In the genomic region with DNA sequence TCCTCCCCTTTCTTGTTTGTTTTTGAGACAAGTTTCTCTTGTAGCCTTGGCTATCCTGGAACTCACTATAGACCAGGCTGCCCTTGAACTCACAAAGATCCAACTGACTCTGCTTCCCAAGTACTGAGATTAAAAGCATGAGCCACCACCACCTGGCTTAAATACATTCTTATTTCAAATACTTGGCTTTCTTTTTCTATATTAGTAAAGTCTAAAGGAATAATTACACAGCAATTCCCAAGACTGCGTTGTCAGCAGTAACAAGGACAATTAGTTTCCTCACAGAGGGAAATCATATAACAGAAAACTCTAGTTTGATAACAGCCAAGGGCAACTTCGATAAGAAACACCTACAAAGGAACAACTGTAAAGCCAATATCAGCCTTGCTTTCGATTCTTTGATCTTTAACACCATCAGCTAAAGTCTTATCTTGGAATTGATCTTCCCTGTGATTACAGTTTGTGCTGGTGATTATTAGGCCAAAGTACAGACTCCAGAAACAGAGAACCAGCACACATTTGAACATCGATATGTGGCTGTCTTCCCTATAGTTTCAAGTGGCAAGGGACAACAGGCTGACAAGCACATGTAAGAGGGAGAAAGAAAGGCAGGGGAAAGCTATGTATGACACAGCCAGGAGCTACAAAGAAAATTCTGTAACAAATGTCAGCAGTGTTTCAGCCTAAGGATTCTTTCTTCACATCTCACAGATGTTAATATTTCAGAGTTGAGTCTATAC, we compare ENCODE assay signal across 25 mouse cellular contexts.
A peak's percentile ranks its signal among the peaks of the same experiment; 100 is the strongest.
DNase-seq lines count a peak whose midpoint lies in the region; ATAC-seq and TF ChIP-seq lines count a peak whose summit lies in the region.
"Had no signal": no experiment of that assay in that cellular context is flagged by ENCODE, and none has a peak within 500 bp of the region (broad histone marks: within the 10 kb centered on the region; RNA-seq: fewer than 3 reads in every experiment).

No protein-coding gene starts in this region.

- DNase-seq in liver, adult 2 months (ENCODE audit: extremely low read depth, low read depth, low spot score) = peak; percentile 47
- peak; percentile 26 for DNase-seq in MEL (ENCODE audit: low read depth, low spot score)
- DNase-seq in spleen, adult 12 weeks (ENCODE audit: low spot score) = no peak
- DNase-seq: adrenal gland, adult 2 months; adrenal gland, postnatal 10 days; adrenal gland, postnatal 25 days; B cell, adult 2 months; cerebellum, adult 11 months; cerebellum, adult 18-20 months; cerebellum, adult 8-10 months; cerebellum, adult 9-11 months; cerebellum, postnatal 14 days; cerebellum, postnatal 36 days; forebrain, postnatal 0 days had no signal

- peak; percentile 29 to 45; a peak in 2 of 4 replicates for TF ChIP-seq EP300 in MEL (IDR thresholded peaks at IDR 0.05; ENCODE audit: low read depth in 1 of 2, low read length in 2 of 2)

- H3K36me3 ChIP-seq in liver, adult 2 months (ENCODE audit: control insufficient read depth, insufficient read depth, low read length) = no peaks in the 10 kb centered on the region
- H3K36me3 ChIP-seq in liver, embryonic 12.5 days = no peaks in the 10 kb centered on the region
- peaks cover 0 to 15% of the 10 kb centered on the region in 2 experiments; a peak in 2 of 4 replicates for H3K36me3 ChIP-seq in MEL (ENCODE audit: control insufficient read depth in 1 of 2, insufficient read depth in 2 of 2, low read length in 2 of 2)
- no peaks in the 10 kb centered on the region for H3K36me3 ChIP-seq in intestine, embryonic 16.5 days (ENCODE audit: control insufficient read depth, insufficient read depth, low read length)
- no peaks in the 10 kb centered on the region for H3K36me3 ChIP-seq in small intestine, adult 2 months (ENCODE audit: control insufficient read depth, insufficient read depth, low read length)
- H3K36me3 ChIP-seq in neural tube, embryonic 15.5 days = no peaks in the 10 kb centered on the region
- H3K36me3 ChIP-seq: embryonic facial prominence, embryonic 10.5 days; embryonic facial prominence, embryonic 12.5 days; forebrain, embryonic 12.5 days; forebrain, embryonic 15.5 days; G1E had no signal

- H3K79me2 ChIP-seq in liver, adult 2 months (ENCODE audit: control insufficient read depth, insufficient read depth, low read length) = no peaks in the 10 kb centered on the region
- no peaks in the 10 kb centered on the region for H3K79me2 ChIP-seq in MEL (ENCODE audit: control insufficient read depth, insufficient read depth, low read length, poor library complexity)

- no peak for ATAC-seq in liver, embryonic 12.5 days
- ATAC-seq in intestine, embryonic 16.5 days = peak; percentile 94
- ATAC-seq in neural tube, embryonic 15.5 days (ENCODE audit: low FRiP score) = no peak
- ATAC-seq: CD4-positive, CD25-positive, alpha-beta regulatory T cell, adult 4 months; forebrain, embryonic 15.5 days; forebrain, postnatal 0 days had no signal

- no peak overlapping the region for H3K4me3 ChIP-seq in liver, adult 2 months (ENCODE audit: insufficient read depth, low read depth, low read length)
- H3K4me3 ChIP-seq in liver, embryonic 12.5 days = no peak overlapping the region
- H3K4me3 ChIP-seq in MEL (ENCODE audit: control insufficient read depth in 1 of 2, insufficient read depth in 1 of 2, low read depth in 2 of 2, low read length in 2 of 2) = peak overlapping the region in 1 of 2 experiments; percentile 31; a peak in 1 of 4 replicates
- no peak overlapping the region for H3K4me3 ChIP-seq in intestine, embryonic 16.5 days (ENCODE audit: low read length)
- no peak overlapping the region for H3K4me3 ChIP-seq in small intestine, adult 2 months (ENCODE audit: low read depth, low read length)
- H3K4me3 ChIP-seq in neural tube, embryonic 15.5 days (replicated peaks) = no peak overlapping the region
- H3K4me3 ChIP-seq: embryonic facial prominence, embryonic 10.5 days; embryonic facial prominence, embryonic 12.5 days; forebrain, embryonic 12.5 days; forebrain, embryonic 15.5 days had no signal

- no peak for TF ChIP-seq CTCF in liver, adult 2 months (IDR thresholded peaks at IDR 0.05; ENCODE audit: low read depth, low read length)
- TF ChIP-seq CTCF in MEL (IDR thresholded peaks at IDR 0.05 in 2 of 3, conservative IDR thresholded peaks at IDR 0.05 in 1 of 3; ENCODE audit: control insufficient read depth in 1 of 3, insufficient read depth in 1 of 3, low read depth in 2 of 3, low read length in 3 of 3, poor library complexity in 1 of 3, severe bottlenecking in 1 of 3) = no peak
- TF ChIP-seq CTCF in small intestine, adult 2 months (IDR thresholded peaks at IDR 0.05; ENCODE audit: extremely low read depth, insufficient read length, insufficient replicate concordance, low read depth, low read length) = no peak

- H3K4me2 ChIP-seq in liver, embryonic 12.5 days = no peak overlapping the region
- H3K4me2 ChIP-seq in intestine, embryonic 16.5 days (ENCODE audit: low read depth, low read length) = no peak overlapping the region
- no peak overlapping the region for H3K4me2 ChIP-seq in neural tube, embryonic 15.5 days
- H3K4me2 ChIP-seq: embryonic facial prominence, embryonic 12.5 days; forebrain, embryonic 12.5 days; forebrain, embryonic 15.5 days had no signal

- H3K9ac ChIP-seq in liver, adult 2 months (ENCODE audit: low read depth, low read length) = no peak overlapping the region
- H3K9ac ChIP-seq in liver, embryonic 12.5 days = no peak overlapping the region
- H3K9ac ChIP-seq in MEL (ENCODE audit: control insufficient read depth, low read depth, low read length, poor library complexity, severe bottlenecking) = peak overlapping the region; percentile 14; the same call in 1 of the 2 replicates
- H3K9ac ChIP-seq in intestine, embryonic 16.5 days (ENCODE audit: low read depth, low read length) = no peak overlapping the region
- H3K9ac ChIP-seq in neural tube, embryonic 15.5 days (replicated peaks) = no peak overlapping the region
- H3K9ac ChIP-seq: embryonic facial prominence, embryonic 12.5 days; forebrain, embryonic 12.5 days; forebrain, embryonic 15.5 days; forebrain, postnatal 0 days had no signal

- TF ChIP-seq RAD21 in MEL (IDR thresholded peaks at IDR 0.05; ENCODE audit: low read depth, low read length) = no peak

- 36% methylated on average over 4 of the region's 4 CpGs for WGBS in liver, adult 2 months
- WGBS in liver, embryonic 12.5 days (ENCODE audit: insufficient replicate concordance) = 69% methylated on average over 4 of the region's 4 CpGs
- 62% methylated on average over 4 of the region's 4 CpGs for WGBS in intestine, embryonic 16.5 days
- WGBS in small intestine, adult 2 months = 26% methylated on average over 4 of the region's 4 CpGs
- 86% methylated on average over 4 of the region's 4 CpGs for WGBS in neural tube, embryonic 15.5 days

- no peaks in the 10 kb centered on the region for H3K9me3 ChIP-seq in liver, embryonic 12.5 days (replicated peaks)
- H3K9me3 ChIP-seq in MEL (replicated peaks; ENCODE audit: insufficient read depth, low read length) = no peaks in the 10 kb centered on the region
- H3K9me3 ChIP-seq in intestine, embryonic 16.5 days (ENCODE audit: control insufficient read depth, low read length) = no peaks in the 10 kb centered on the region
- H3K9me3 ChIP-seq in neural tube, embryonic 15.5 days (replicated peaks) = no peaks in the 10 kb centered on the region
- H3K9me3 ChIP-seq: embryonic facial prominence, embryonic 10.5 days; embryonic facial prominence, embryonic 12.5 days; forebrain, embryonic 12.5 days; forebrain, embryonic 15.5 days had no signal

- no peak overlapping the region for H3K27ac ChIP-seq in liver, adult 2 months (replicated peaks; ENCODE audit: insufficient read depth, low read depth, low read length)
- no peak overlapping the region for H3K27ac ChIP-seq in liver, embryonic 12.5 days
- H3K27ac ChIP-seq in MEL (ENCODE audit: control insufficient read depth, low read depth, low read length) = peak overlapping the region; percentile 59
- no peak overlapping the region for H3K27ac ChIP-seq in intestine, embryonic 16.5 days (ENCODE audit: low read length)
- H3K27ac ChIP-seq in small intestine, adult 2 months (ENCODE audit: insufficient read depth, low read depth, low read length) = peak overlapping the region; percentile 27; the same call in 1 of the 2 replicates
- H3K27ac ChIP-seq in neural tube, embryonic 15.5 days (replicated peaks) = no peak overlapping the region
- H3K27ac ChIP-seq: embryonic facial prominence, embryonic 10.5 days; embryonic facial prominence, embryonic 12.5 days; forebrain, embryonic 12.5 days; forebrain, embryonic 15.5 days had no signal

- H3K27me3 ChIP-seq in liver, adult 2 months (ENCODE audit: control insufficient read depth, insufficient read depth, low read length) = no peaks in the 10 kb centered on the region
- H3K27me3 ChIP-seq in liver, embryonic 12.5 days (replicated peaks) = no peaks in the 10 kb centered on the region
- no peaks in the 10 kb centered on the region for H3K27me3 ChIP-seq in MEL (ENCODE audit: control insufficient read depth in 1 of 2, insufficient read depth in 2 of 2, low read length in 2 of 2)
- no peaks in the 10 kb centered on the region for H3K27me3 ChIP-seq in intestine, embryonic 16.5 days (replicated peaks; ENCODE audit: control insufficient read depth, insufficient read depth, low read length)
- no peaks in the 10 kb centered on the region for H3K27me3 ChIP-seq in small intestine, adult 2 months (ENCODE audit: control insufficient read depth, insufficient read depth, low read length)
- H3K27me3 ChIP-seq in neural tube, embryonic 15.5 days (replicated peaks) = no peaks in the 10 kb centered on the region
- H3K27me3 ChIP-seq: CH12.LX; embryonic facial prominence, embryonic 12.5 days; forebrain, embryonic 12.5 days; forebrain, embryonic 15.5 days had no signal

- TF ChIP-seq POLR2A in liver, adult 2 months (IDR thresholded peaks at IDR 0.05; ENCODE audit: extremely low read depth, insufficient read depth, low read length) = no peak
- no peak for TF ChIP-seq POLR2A in MEL (IDR thresholded peaks at IDR 0.05; ENCODE audit: control insufficient read depth in 1 of 2, insufficient read depth in 1 of 2, low read depth in 1 of 2, low read length in 2 of 2, poor library complexity in 1 of 2)
- no peak for TF ChIP-seq POLR2A in small intestine, adult 2 months (IDR thresholded peaks at IDR 0.05; ENCODE audit: low read depth, low read length)

- no peaks in the 10 kb centered on the region for H3K4me1 ChIP-seq in liver, adult 2 months (ENCODE audit: control insufficient read depth, insufficient read depth, low read length)
- H3K4me1 ChIP-seq in liver, embryonic 12.5 days = no peaks in the 10 kb centered on the region
- H3K4me1 ChIP-seq in MEL (ENCODE audit: control insufficient read depth in 1 of 2, insufficient read depth in 2 of 2, low read length in 2 of 2) = peaks cover 18 to 20% of the 10 kb centered on the region in 2 experiments
- H3K4me1 ChIP-seq in intestine, embryonic 16.5 days (ENCODE audit: control insufficient read depth, insufficient read depth, low read length) = no peaks in the 10 kb centered on the region
- H3K4me1 ChIP-seq in small intestine, adult 2 months (ENCODE audit: control insufficient read depth, insufficient read depth, insufficient read length, low read length) = peaks cover 7% of the 10 kb centered on the region; the same call in 1 of the 2 replicates
- no peaks in the 10 kb centered on the region for H3K4me1 ChIP-seq in neural tube, embryonic 15.5 days
- H3K4me1 ChIP-seq: embryonic facial prominence, embryonic 10.5 days; embryonic facial prominence, embryonic 12.5 days; forebrain, embryonic 12.5 days; forebrain, embryonic 15.5 days had no signal

TF ChIP-seq in MEL, 35 proteins besides CTCF, POLR2A, EP300 and RAD21 (continues in another document):
- no peak for TF ChIP-seq ZNF384 (IDR thresholded peaks at IDR 0.05; ENCODE audit: low read depth, low read length)

Comparison
In these comparisons a context has a peak if more than half of its experiments do, and no peak if none do; other contexts are left out.
1. H3K27ac ChIP-seq: peak in MEL (single experiment) and small intestine, adult 2 months (single experiment); none in liver, adult 2 months (single experiment), liver, embryonic 12.5 days (single experiment), intestine, embryonic 16.5 days (single experiment) and neural tube, embryonic 15.5 days (single experiment).